Mouse (Mus musculus) brown adipose tissue, adult 24 weeks (tissue): ENCODE data around the gene Fbxl22. TPM values are rescaled to one million over a fixed set of nuclear protein-coding genes. Genes with fewer than 3 reads are reported as not detected.

Experiments used
- H3K27ac ChIP-seq: fragments of 200-500 bp; replicated peaks from 2 replicates; pipeline ENCODE4 v1.5.1; 2012; ENCODE audit warnings: low read depth, mild to moderate bottlenecking, low read length
- H3K4me1 ChIP-seq: fragments of 200-500 bp; 2 replicates; pipeline ENCODE4 v1.6.1; 2012; ENCODE audit warnings: low read length, mixed read lengths; ENCODE audit not compliant: control insufficient read depth, insufficient read depth, insufficient read length
- H3K4me3 ChIP-seq: fragments of 200-500 bp; 2 replicates; pipeline ENCODE4 v1.5.1; 2012; ENCODE audit warnings: low read depth, mild to moderate bottlenecking, low read length, moderate library complexity; ENCODE audit not compliant: insufficient read depth
- polyA plus RNA-seq: library from polyadenylated mRNA; stranded (reverse); fragments of >200 nt; gene quantifications from 2 replicates; pipeline ENCODE4 v1.2.4, GENCODE M21; 2012; ENCODE audit not compliant: missing spikeins, insufficient read depth, insufficient read length

The Fbxl22 gene
- not detected in 2 replicates for polyA plus RNA-seq

GRCm38 (mm10) chr9:66514256-66514770, at the start of gene Fbxl22:
Gene Fbxl22 (minus strand): TSS chr9:66514593.
- Histone ChIP-seq H3K4me3 (no peak within 1 kb of the TSS), H3K27ac (0 out of 2 replicates have a peak within 1 kb of the TSS, but pooled peaks have one; percentile 22)

GRCm38 (mm10) chr9:66562215-66562614, 47.8 kb upstream of the Fbxl22 start:
- no peak overlapping the region for H3K4me3 ChIP-seq
- H3K27ac ChIP-seq: no peak overlapping the region
- H3K4me1 ChIP-seq: peaks cover 3% of the 10 kb centered on the region; the same call in 1 of the 2 replicates

More at GRCm38 (mm10) chr9:66514256-66514770, at the start of gene Fbxl22:
- H3K4me1 ChIP-seq: peaks cover 9% of the 10 kb centered on the region; the same call in 1 of the 2 replicates

- H3K27ac ChIP-seq: no peak overlapping the region
- no peak overlapping the region for H3K4me3 ChIP-seq
- H3K4me1 ChIP-seq: peaks cover 3% of the 10 kb centered on the region; the same call in 1 of the 2 replicates
Observed at GRCm38 (mm10) chr9:66561496-66561895, 47.1 kb upstream of the Fbxl22 start.

DNA sequence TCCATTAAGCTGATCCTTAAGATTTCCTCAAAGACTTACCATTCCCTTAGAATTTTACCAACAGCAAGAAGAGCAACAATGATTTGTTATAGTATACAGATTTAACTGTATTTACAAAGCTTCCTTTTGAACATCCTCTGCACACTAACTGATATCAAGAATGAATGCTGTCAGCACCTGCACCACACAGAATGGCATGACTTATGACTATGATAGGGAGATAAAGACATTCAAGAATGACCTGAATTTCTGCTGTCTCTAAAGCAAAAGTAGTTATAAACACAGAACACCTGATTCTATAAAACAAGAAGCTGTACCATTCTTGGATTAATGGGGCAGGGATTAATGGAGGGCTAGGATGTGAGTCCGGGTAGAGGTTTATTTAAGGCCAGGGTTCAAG, 46.3 kb upstream of the Fbxl22 start:
- H3K4me1 ChIP-seq: peaks cover 3% of the 10 kb centered on the region; the same call in 1 of the 2 replicates
- H3K27ac ChIP-seq: no peak overlapping the region
- no peak overlapping the region for H3K4me3 ChIP-seq

GRCm38 (mm10) chr9:66560295-66560694, 45.9 kb upstream of the Fbxl22 start:
- Histone ChIP-seq H3K4me1 (peaks cover 3% of the 10 kb centered on the region; the same call in 1 of the 2 replicates), H3K4me3 (no peak overlapping the region), H3K27ac (no peak overlapping the region)

DNA sequence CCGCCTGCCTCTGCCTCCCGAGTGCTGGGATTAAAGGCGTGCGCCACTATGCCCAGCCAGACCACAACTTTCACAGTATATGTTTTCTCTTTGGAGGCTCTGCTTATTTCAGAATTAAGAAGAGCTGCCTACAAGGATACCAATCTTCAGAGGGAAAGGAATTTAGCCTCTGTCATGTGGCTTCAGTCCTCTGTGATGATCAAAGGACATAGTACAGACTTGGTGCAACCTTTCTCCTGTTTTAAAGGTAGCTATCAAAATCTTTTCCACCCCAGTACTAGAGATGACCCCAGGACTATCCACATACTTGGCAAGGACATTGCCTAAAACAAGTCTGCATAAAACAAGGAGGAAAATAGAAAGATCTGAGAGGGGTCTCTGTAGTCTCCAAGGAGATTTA, 44.6 kb upstream of the Fbxl22 start:
- Histone ChIP-seq H3K27ac (no peak overlapping the region), H3K4me1 (peaks cover 3% of the 10 kb centered on the region; the same call in 1 of the 2 replicates), H3K4me3 (no peak overlapping the region)

DNA sequence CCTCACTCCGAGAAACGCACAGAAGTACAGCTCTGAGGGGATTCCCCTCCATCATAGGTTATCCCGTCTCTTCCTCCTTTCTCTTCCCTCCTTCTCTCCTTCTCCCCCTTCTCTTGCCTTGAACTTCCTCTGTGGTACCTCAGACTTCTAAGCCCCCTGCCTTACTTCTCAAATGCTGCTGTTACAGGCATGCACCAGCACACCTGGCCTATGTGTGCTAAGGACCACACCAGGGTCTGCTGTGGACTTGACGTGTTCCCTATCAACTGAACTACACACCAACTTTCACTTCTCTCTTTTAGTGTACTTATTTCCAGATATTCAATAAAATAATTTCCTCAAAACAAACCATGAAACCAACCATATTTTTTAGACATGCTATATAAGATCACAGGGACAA, 28.4 kb upstream of the Fbxl22 start:
- H3K4me1 ChIP-seq: no peaks in the 10 kb centered on the region

DNA sequence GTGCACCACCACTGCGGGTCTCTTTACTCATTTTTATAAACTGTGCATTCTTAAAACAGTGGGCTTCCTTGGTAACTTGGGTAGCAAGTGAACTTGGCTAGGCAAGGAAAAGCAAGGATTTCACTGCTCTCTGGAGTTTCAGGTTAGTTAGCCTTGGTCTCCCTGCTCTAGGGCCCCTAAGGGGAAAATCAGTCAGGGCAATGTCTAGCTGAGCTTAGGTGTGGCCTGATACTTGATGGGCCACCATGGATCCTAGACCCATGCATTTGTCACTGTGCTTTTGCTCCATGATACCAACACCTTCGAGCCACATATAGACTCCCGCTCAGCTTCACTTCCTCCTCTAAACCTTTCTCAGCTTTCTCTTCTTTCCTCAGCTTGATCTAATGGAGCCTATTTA, 7.2 kb upstream of the Fbxl22 start:
- no peak overlapping the region for H3K27ac ChIP-seq
- no peak overlapping the region for H3K4me3 ChIP-seq

More for the DNA sequence above, 28.4 kb upstream of the Fbxl22 start:
- H3K27ac ChIP-seq: no peak overlapping the region
- H3K4me3 ChIP-seq: no peak overlapping the region

DNA sequence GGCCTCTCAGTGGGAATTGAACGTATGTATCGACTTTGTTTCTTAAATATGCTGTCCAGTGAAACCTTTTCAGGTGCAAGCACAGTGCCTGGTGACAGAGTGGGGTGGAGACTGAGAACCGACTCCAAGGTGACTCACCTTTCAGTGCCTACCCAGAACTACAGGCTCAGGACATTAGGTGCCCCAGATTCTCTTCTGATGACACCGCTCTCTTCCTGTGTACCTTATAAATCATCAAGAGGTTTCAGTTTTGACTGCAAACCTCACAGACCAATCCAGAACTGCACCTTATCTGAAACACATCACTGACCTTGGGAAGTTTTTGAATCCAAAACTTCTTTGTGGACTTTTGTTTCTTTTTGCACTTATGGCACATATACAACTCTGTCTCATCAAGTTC, 5.9 kb upstream of the Fbxl22 start:
- Histone ChIP-seq H3K27ac (no peak overlapping the region), H3K4me3 (no peak overlapping the region), H3K4me1 (no peaks in the 10 kb centered on the region)

More for the DNA sequence above, 7.2 kb upstream of the Fbxl22 start:
- no peaks in the 10 kb centered on the region for H3K4me1 ChIP-seq

DNA sequence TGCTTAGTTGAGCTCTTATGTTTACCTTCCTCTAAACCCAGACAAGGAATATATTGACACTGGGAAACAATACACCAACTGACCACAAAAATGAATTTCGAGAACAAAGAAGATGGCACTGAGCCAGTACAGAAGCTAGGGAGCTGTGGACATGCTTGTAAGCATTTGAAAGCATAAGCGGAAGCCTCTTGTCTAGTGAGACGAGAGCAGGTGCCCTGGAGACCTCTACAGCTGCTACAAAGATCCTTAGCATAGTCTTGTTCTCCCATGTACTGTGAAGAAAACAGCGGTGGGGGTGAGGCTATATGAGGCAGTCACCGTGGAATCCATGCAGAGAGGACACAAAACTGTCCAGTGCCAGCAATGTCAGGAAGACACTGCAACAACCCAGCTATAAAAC, 4.5 kb upstream of the Fbxl22 start:
- Histone ChIP-seq H3K27ac (0 out of 2 replicates have a peak overlapping the region, but pooled peaks have one; percentile 15), H3K4me1 (peaks cover 2% of the 10 kb centered on the region; the same call in 1 of the 2 replicates), H3K4me3 (no peak overlapping the region)

DNA sequence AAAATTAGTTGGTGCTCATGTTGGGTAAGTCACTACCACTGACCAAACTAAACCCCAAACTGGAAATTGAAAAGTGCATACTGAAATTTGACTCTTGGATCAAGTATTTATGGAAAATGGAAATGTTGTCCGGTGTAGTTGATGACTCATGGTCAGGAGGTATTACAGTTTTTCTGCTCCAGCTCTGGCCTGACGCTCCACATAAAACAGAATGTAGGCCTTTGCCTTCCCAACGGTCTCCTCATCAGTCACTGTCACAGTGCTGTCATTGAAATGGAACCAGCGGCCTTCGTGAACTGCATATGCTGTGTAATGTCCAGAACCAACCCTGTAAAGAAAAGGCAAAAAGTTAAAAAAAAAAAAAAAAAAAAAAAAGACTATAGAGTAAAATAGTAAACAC, 3.9 kb upstream of the Fbxl22 start:
- H3K4me1 ChIP-seq: peaks cover 2% of the 10 kb centered on the region; the same call in 1 of the 2 replicates
- H3K27ac ChIP-seq: no peak overlapping the region

GRCm38 (mm10) chr9:66517746-66518145, 3.4 kb upstream of the Fbxl22 start:
- peaks cover 2% of the 10 kb centered on the region; the same call in 1 of the 2 replicates for H3K4me1 ChIP-seq
- no peak overlapping the region for H3K27ac ChIP-seq

More for the DNA sequence above, 3.9 kb upstream of the Fbxl22 start:
- no peak overlapping the region for H3K4me3 ChIP-seq

GRCm38 (mm10) chr9:66516296-66516940, 2.0 kb upstream of the Fbxl22 start:
- Histone ChIP-seq H3K27ac (no peak overlapping the region), H3K4me1 (peaks cover 2% of the 10 kb centered on the region; the same call in 1 of the 2 replicates), H3K4me3 (no peak overlapping the region)

More at GRCm38 (mm10) chr9:66517746-66518145, 3.4 kb upstream of the Fbxl22 start:
- H3K4me3 ChIP-seq: no peak overlapping the region

DNA sequence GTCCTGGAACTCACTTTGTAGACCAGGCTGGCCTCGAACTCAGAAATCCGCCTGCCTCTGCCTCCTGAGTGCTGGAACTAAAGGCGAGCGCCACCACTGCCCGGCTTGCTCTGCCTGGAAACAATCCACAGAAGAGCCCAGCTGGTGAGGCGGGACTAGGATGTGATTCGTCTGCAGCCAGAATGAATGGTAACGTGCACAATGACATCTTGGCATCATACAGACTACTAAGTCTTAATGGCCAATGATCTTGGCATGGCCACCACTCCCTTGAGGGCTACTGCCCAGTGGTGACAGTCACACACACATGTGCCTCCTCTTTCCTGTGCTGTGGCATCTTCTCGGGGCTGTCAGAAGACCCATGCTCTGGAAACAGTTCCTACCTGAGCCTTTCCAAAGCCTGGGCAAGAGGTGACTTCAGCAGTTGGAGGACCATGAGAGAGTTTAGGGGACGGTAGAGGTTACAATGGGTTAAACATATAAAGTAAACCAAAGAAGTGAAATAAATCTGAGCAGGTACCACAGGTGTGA, 1.4 kb upstream of the Fbxl22 start:
- Histone ChIP-seq H3K4me1 (peaks cover 5% of the 10 kb centered on the region; the same call in 1 of the 2 replicates), H3K4me3 (no peak overlapping the region), H3K27ac (no peak overlapping the region)

GRCm38 (mm10) chr9:66515115-66515514, 722 bp upstream of the Fbxl22 start:
- Histone ChIP-seq H3K4me1 (peaks cover 9% of the 10 kb centered on the region; the same call in 1 of the 2 replicates), H3K4me3 (no peak overlapping the region), H3K27ac (no peak overlapping the region)
